Mouse (Mus musculus) MEL-GATA-1-ER (cell line): ENCODE data around the gene Clcn3.
"Not testable (repeated sequence)": the region's sequence is repeated elsewhere in the genome, so short reads cannot be mapped to it uniquely, and the experiment has no call there.

Experiments
- DNase-seq: peaks from one replicate; pipeline ENCODE4 v3.0.0-alpha.2; 2012; ENCODE audit warnings: low read depth; ENCODE audit errors: extremely low read depth

Clcn3 gene

GRCm38 (mm10) chr8:60982701-60983687, at the start of gene Clcn3:
TSS of gene Clcn3 (minus strand) at chr8:60983300.
- DNase-seq, result peak; percentile 93

GRCm38 (mm10) chr8:60996468-60996867, 13.4 kb upstream of the Clcn3 start:
- no peak for DNase-seq

- no peak for DNase-seq
These were observed 10.5 kb upstream of the Clcn3 start for GRCm38 (mm10) chr8:60993639-60993986.

- peak; percentile 85 for DNase-seq
These were observed 10.0 kb upstream of the Clcn3 start, which contains the start of gene Nek1 for GRCm38 (mm10) chr8:60992910-60993638. TSS of gene Nek1 (plus strand) at chr8:60993195.

- DNase-seq, result peak; percentile 76
These were observed 9.4 kb upstream of the Clcn3 start for GRCm38 (mm10) chr8:60992561-60992909.

- not testable (repeated sequence) for DNase-seq
These were observed 1.3 kb upstream of the Clcn3 start for GRCm38 (mm10) chr8:60984260-60985010.

- peak; percentile 72 for DNase-seq
These were observed 584 bp upstream of the Clcn3 start for GRCm38 (mm10) chr8:60983688-60984079.

- DNase-seq, result no peak
These were observed 1.7 kb downstream of the Clcn3 start for GRCm38 (mm10) chr8:60981388-60981787.

- no peak for DNase-seq
These were observed 4.6 kb downstream of the Clcn3 start for GRCm38 (mm10) chr8:60978496-60978895.

- DNase-seq, result no peak
These were observed 6.3 kb downstream of the Clcn3 start for GRCm38 (mm10) chr8:60976818-60977217.

- DNase-seq, result no peak
These were observed 8.3 kb downstream of the Clcn3 start for GRCm38 (mm10) chr8:60974837-60975236.

GRCm38 (mm10) chr8:60973448-60973847, 9.7 kb downstream of the Clcn3 start:
- DNase-seq, result peak; percentile 90

GRCm38 (mm10) chr8:60971808-60972207, 11.3 kb downstream of the Clcn3 start:
- no peak for DNase-seq

- DNase-seq, result no peak
These were observed 14.0 kb downstream of the Clcn3 start for GRCm38 (mm10) chr8:60969091-60969490.

- DNase-seq, result no peak
These were observed 17.4 kb downstream of the Clcn3 start for GRCm38 (mm10) chr8:60965741-60966140.

GRCm38 (mm10) chr8:60965306-60965705, 17.8 kb downstream of the Clcn3 start:
- DNase-seq, result peak; percentile 50

GRCm38 (mm10) chr8:60964518-60964917, 18.6 kb downstream of the Clcn3 start:
- DNase-seq, result no peak

GRCm38 (mm10) chr8:60963931-60964330, 19.2 kb downstream of the Clcn3 start:
- DNase-seq, result peak; percentile 67

- no peak for DNase-seq
These were observed 20.3 kb downstream of the Clcn3 start for GRCm38 (mm10) chr8:60962763-60963162.

GRCm38 (mm10) chr8:60956847-60957246, 26.3 kb downstream of the Clcn3 start:
- peak; percentile 45 for DNase-seq

GRCm38 (mm10) chr8:60954281-60955014, 28.7 kb downstream of the Clcn3 start:
- DNase-seq, result peak; percentile 94
